Mouse (Mus musculus) spleen, embryonic (tissue): ENCODE data around the gene Ddx27.
"Not testable (repeated sequence)": the region's sequence is repeated elsewhere in the genome, so short reads cannot be mapped to it uniquely, and the experiment has no call there.

Experiments
- CTCF ChIA-PET: fragments of 350-600 bp; sonication (Branson Sonifier 250); formaldehyde crosslinking; loops from one replicate; lab custom pipeline; 2022; lab: Charles Lee

Gene Ddx27

DNA sequence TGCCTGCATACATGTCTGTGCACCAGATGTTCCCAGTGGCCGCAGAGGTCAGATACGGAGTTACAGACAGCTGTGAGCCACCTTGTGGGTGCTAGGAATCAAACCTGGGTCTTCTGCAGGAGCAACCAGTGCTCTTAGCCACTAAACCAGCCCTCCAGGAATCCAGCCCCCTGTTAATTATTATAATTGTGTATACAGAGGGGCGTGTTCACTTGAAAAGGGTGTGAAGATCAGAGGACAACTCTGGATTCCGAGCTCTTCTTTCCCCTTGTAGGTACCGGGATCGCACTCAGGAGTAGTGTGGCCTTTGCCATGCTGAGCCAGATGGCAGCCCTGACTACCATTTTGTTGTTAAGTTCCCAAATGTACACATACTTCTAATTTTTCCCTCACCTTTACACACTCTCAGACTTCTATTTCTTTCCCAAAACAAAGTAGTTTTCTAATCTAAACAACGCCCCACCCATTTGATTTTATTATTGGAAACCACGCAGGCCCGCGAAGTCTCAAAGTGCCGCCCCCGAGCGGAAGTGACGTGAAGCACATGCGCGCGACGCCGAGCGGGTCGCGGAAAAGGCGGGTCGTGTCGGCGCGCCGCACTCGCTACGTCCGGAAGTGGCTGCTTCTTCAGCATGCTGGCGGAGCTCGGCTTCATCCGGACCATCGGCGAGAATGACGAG, at the start of gene Ddx27:
Gene Ddx27 (plus strand): TSS at position 492 of the 680 bp plus-strand sequence.
- CTCF ChIA-PET: no interaction called here

DNA sequence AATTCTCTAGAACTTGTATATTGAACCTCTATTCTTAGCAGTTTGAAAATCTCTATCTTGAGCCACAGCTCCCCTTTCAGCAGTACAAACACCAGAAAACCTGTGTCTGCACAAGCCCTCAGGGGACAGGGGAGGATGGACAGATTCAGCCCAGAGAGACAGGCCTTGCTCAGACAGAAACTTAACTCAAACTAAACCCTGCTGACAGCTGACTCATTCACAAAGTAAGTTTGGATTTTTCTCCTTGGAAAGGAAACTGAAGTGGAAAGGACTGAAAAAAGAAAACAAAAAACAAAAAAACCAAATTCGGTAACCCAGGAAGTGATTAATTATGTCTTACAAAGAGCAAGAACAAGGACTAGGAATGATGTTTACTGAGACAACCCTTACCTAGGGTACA, 41.8 kb upstream of the Ddx27 start:
- CTCF ChIA-PET: no interaction called here

DNA sequence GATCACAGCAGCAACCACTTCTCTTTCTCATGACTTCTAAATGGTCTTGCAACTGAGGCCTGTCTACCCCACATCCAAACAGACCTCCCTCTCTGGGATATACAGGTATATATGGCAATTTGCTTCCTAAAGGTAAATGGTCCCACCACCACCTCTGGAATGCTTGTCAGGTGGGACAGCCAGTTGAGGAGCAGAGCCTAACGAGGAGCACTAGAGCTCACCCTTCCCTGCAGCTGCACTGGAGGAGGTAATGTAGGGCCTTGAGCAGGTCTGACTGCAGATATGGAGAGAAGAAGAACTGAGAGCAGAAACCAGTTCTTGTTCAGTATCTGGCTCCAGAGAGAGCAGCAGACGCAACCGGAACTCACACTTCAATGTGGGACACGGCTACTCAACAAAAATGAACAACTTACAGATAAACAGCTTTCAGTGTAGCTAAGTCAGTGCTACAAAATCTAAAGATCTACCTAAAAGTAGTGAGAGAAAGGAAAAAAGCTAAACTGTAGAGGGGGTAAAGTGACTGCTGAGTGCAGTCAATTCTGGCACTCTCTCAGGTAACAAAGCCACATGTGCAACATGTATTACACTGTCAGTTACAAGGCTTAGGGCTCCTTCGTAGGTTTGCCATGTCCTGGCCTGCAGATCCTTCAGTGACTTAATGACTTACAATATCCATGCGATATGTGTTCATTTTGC, 40.7 kb upstream of the Ddx27 start:
- CTCF ChIA-PET: no interaction called here

DNA sequence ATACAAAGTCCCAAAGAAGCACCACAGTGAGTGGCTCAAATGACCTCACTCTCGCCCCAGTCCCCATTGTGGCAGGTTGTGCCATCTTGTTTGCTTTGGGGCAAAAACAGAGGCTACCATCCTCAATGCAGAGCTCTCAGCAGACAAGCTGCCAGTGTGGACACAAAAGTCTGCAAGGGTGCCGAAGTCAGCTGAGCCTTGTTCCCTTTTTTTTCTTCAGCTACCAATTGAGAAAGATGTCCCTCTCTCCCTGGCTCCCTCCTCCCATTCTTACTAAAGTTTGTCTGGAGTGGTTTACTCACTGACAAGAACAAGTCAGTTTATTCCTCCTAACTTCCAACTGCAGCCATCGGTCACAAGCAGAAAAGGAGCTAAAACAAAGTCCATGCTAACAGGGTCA, 38.6 kb upstream of the Ddx27 start:
- CTCF ChIA-PET: no interaction called here

DNA sequence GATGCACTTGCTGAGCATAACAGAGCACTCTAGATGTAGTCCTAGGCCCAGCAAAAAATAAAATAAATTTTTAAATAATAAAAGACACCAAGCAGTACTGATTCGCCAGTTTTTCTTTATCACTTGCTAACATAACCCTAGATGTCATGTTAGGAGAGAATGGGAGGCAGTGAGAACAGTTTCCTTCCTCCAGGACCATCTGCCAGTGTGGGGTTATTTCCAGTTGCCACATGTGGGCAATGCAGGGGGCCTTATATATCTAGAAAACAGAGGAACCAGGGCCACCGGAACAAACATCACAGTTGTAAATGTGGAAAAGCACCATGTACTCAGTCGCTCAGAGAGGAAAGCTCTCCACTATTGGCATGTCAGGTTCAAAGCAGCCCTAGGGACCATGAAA, 37.5 kb upstream of the Ddx27 start:
- CTCF ChIA-PET: no interaction called here

DNA sequence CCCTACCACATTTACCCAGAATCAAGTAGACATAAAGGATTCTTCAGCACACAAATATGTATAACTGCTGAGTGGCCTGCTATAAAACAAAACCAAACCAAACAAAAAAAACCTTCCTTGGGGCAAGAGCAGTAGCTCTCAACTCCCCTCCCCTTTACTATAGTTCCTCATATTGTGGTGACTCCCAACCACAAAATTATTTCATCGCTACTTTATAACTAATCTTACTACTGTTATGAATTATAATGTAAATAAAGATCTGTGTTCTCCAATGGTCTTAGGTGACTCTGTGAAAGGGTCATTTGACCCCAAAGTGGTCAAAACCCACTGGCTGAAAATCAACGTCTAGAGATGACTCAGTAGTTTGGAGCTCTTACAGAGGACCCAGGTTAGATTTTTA, 34.8 kb upstream of the Ddx27 start:
- CTCF ChIA-PET: interaction anchor here (1.1 to 1.2 kb wide), 2 partner anchors 10 to 15 kb away, joined by 3 read pairs; no protein-coding TSS in a partner anchor

DNA sequence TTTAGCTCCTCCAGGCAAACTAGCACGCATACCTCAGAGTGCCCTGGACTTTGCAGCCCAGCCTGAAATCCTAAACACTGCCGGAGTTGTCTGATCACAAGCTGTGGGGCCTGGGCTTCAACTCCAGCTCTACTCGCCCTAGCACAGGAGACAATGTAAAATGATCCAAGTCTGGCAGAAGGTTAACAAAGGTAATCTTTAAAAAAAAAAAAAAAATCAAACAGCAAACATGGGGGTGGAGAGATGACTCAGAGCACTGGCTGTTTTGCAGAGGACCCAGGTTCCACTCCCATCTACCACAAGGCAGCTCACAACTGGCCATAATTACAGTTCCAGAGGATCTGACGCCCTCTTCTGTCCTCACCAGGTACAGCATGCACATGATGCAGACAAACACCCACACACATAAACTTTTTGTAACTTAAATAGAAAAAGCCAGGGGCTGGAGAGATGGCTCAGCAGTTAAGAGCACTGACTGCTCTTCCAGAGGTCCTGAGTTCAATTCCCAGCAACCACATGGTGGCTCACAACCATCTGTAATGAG, 31.6 kb upstream of the Ddx27 start:
- CTCF ChIA-PET: interaction anchor here (0.7 kb wide), 1 partner anchor 1955 kb away, joined by 4 read pairs; no protein-coding TSS in a partner anchor

DNA sequence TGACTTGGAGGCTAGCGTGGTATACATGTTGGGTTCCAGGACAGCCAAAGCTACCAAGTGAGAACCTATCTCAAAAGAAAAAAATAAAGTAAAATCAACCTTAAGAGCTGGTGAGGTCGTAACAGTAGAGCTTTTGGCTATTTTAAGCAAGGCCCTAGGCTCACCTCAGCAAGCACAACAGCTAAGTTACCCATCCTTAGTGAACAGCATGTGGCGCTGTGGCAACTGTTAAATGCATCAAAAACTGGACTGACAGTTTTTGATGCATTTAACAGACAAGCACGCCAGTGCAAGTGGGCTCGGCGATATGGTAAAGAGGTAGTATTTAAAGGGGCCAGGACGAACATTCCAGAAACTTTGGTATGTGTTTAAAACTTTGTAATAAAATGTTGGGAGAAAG, 24.1 kb upstream of the Ddx27 start:
- CTCF ChIA-PET: no interaction called here

- CTCF ChIA-PET: no interaction called here
Observed at GRCm38 (mm10) chr2:166991945-166992344, 23.0 kb upstream of the Ddx27 start.

- CTCF ChIA-PET: interaction anchor here (0.7 kb wide), 1 partner anchor 15 kb away, joined by 3 read pairs; no protein-coding TSS in a partner anchor
Observed at GRCm38 (mm10) chr2:166995021-166995795, 19.8 kb upstream of the Ddx27 start.

- CTCF ChIA-PET: no interaction called here
Observed at GRCm38 (mm10) chr2:166995796-166996532, 19.0 kb upstream of the Ddx27 start, which contains the start of gene Stau1. Gene Stau1, minus strand, starts transcription at chr2:166996299.

- CTCF ChIA-PET: interaction anchor here (0.6 kb wide), 1 partner anchor 12 kb away, joined by 3 read pairs; no protein-coding TSS in a partner anchor
Observed at GRCm38 (mm10) chr2:166996533-166996894, 18.5 kb upstream of the Ddx27 start.

GRCm38 (mm10) chr2:167001486-167001885, 13.5 kb upstream of the Ddx27 start:
- CTCF ChIA-PET: no interaction called here

DNA sequence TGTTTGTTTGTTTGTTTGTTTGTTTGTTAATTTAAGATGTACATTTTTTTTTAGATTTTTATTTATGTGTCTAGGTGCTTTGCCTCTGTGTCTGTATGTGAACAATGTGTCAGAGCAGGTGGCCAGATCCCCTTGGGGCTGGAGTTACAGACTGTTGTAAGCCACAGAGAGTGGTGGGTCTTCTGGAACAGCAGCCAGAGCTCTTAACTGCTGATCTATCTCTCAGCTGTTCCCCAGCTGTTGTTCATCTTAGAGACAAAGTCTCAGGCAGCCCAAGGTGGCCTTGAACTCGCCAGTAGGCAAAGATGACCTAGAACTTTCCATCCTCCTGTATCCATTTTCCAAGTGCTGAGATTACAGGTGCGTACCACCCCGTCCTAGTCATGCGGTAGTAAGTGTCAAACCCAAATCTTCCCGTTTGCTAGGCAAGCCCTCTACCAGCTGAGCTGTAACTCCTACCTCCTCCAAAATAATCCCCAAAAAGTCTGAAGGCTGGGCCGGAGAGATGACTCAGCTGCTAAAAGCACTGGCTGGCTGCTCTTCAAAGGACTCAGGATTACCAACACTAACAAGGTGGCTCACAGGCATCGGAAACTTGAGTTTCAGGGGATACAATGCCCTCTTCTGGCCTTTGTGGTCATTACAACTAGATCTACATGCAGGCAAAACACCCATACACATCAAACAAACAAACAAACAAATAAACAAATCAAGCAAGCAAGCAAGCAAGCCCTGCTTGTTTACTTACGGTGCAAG, 10.7 kb upstream of the Ddx27 start:
- CTCF ChIA-PET: no interaction called here

DNA sequence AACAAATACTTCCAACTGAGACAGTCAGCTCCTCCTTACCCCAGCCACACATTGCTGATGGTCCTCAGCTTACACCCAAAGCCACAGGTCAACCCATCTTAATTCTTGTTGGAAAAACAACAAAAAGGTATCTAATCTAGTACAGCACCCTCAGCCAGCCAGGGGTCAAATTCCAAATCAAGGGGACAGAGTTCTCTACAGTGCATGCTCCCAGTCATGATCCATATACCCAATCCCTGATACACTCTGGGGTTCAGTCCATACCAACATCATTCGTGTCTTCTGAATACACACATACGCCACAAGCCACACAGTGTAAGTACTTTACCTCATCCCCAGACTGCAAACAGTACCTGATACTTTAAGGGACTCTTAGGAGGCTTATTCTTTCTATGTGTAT, 8.6 kb upstream of the Ddx27 start:
- CTCF ChIA-PET: no interaction called here

- CTCF ChIA-PET: no interaction called here
Observed at GRCm38 (mm10) chr2:167007001-167007491, 7.9 kb upstream of the Ddx27 start.

DNA sequence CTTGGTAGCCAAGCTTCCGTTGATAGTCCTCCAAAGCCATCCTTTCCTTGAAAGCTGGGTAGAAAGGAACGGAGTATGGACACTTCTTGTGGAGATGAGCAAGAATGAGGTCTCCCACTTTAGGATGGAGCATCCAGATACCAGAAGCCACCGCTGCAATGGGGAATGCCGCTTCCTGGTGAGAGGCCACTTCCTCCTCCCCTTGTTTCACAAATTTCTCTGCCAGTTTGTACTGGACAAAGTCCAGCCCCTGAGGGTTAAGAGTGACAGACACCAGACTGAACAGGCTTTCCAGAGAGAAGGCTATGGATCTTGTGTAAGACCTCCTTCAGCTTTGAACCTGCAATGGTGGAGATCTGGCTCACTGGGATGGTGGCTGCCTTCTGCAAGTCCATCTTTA, 7.4 kb upstream of the Ddx27 start:
- CTCF ChIA-PET: not testable (repeated sequence)

GRCm38 (mm10) chr2:167009483-167009882, 5.5 kb upstream of the Ddx27 start:
- CTCF ChIA-PET: no interaction called here

GRCm38 (mm10) chr2:167010546-167010945, 4.4 kb upstream of the Ddx27 start:
- CTCF ChIA-PET: interaction anchor here (0.6 kb wide), 1 partner anchor 72 kb away, joined by 4 read pairs; no protein-coding TSS in a partner anchor

DNA sequence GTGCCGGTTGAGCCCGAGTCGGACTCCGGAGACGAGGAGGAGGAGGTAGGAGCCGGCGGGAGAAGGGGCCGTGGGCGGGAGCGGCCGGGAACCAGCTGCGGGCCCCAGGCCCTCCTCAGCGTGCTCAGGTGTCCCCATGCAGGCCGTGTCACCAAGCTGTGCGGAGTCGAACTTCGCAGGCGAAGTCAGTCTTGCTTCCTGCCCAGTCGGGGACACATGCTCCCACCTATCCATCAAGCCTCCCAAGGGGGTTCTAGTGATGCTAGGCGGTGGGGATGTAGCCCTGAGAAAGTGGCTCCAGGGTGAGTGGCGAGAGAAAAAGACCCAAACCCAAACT, 357 bp downstream of the Ddx27 start:
- CTCF ChIA-PET: no interaction called here
